Mouse (Mus musculus) E14TG2a.4 (cell line): Measurements from ENCODE around the gene Reg3a.
"Not testable (repeated sequence)": the region's sequence is repeated elsewhere in the genome, so short reads cannot be mapped to it uniquely, and the experiment has no call there.

Experiments
- H3K27me3 ChIP-seq: 2 replicates; pipeline ENCODE4 v1.6.1; 2014; ENCODE audit warnings: low read length, control low read depth; ENCODE audit not compliant: insufficient read depth
- H3K36me3 ChIP-seq: 2 replicates; pipeline ENCODE4 v1.6.1; 2014; ENCODE audit warnings: low read length, control low read depth; ENCODE audit not compliant: insufficient read depth
- H3K4me1 ChIP-seq: replicated peaks from 2 replicates; pipeline ENCODE4 v1.6.1; 2014; ENCODE audit warnings: low read depth, low read length, control low read depth
- H3K4me3 ChIP-seq: replicated peaks from 2 replicates; pipeline ENCODE4 v1.5.1; 2014; ENCODE audit warnings: mild to moderate bottlenecking, low read length
- H3K9me3 ChIP-seq: 2 replicates; pipeline ENCODE4 v1.6.1; 2014; ENCODE audit warnings: low read length, control low read depth
- CTCF ChIP-seq: conservative IDR thresholded peaks from 2 replicates; pipeline ENCODE4 v1.5.1; 2014; ENCODE audit warnings: low read length
- NANOG ChIP-seq: IDR thresholded peaks from 2 replicates; pipeline ENCODE4 v1.6.1; 2014; ENCODE audit warnings: borderline replicate concordance, low read length, mixed read lengths
- POU5F1 ChIP-seq: IDR thresholded peaks from 2 replicates; pipeline ENCODE4 v1.6.1; 2014; ENCODE audit warnings: low read length, borderline replicate concordance

The Reg3a gene

DNA sequence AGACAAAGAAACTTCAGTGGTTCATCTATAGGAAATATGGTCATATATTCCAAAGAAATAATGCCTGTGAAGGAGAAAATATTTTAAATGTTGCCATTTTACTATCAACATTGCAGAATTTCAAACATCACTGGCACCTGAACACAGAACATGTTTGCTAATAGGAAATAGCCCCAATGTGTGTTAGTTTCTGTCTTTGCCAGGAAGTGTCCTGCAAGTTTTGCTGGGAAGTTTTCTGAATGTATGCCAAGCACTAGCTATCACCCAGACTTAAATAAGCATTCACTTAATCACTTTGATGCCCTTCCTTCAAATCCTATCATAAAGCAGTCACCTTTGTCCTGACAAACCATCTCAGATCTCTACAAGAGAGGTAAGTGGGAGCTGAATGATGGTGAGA is at the start of gene Reg3a:
TSS of gene Reg3a (plus strand) at position 301 of the 400 bp plus-strand sequence.
- Histone ChIP-seq H3K9me3 (no peaks in the 10 kb centered on the region), H3K36me3 (no peaks in the 10 kb centered on the region), H3K4me3 (no peak within 1 kb of the TSS), H3K27me3 (no peaks in the 10 kb centered on the region), H3K4me1 (no peaks in the 10 kb centered on the region)
- TF ChIP-seq POU5F1 (no peak), CTCF (no peak), NANOG (no peak)

DNA sequence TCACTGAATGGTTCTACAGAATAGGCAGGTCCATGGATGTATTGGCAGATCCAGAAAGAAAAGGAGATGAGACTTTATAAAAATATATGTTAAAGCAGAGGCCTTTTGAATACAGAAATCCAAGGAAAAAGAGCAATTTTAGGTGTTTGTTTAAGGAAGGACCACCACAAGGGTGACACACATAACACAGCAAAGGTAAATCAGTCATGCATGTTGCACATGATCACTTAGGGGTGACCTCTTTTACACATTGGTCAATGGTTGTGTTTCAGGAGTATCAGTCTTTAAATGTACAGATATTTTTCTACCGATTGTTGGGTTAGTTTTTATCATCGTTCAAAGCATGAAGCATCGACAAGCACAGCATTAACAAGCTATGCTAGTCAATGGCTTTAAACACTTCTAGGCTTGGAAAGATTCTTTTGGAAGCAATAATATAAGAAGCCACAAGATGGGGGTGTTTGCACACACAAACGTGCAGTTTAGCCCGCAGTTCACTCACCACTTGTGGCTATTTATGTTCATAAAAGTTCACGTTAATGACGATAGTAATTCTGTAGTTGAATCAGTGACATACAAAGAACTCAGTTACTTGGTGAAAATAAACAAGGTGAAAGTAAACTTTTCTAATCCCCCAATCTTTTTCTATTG is 48.5 kb upstream of the Reg3a start:
- H3K9me3 ChIP-seq, result no peaks in the 10 kb centered on the region
- no peaks in the 10 kb centered on the region for H3K36me3 ChIP-seq
- H3K4me1 ChIP-seq, result no peaks in the 10 kb centered on the region
- no peaks in the 10 kb centered on the region for H3K27me3 ChIP-seq
- no peak overlapping the region for H3K4me3 ChIP-seq
- TF ChIP-seq POU5F1 (no peak), CTCF (peak; percentile 19), NANOG (no peak)

DNA sequence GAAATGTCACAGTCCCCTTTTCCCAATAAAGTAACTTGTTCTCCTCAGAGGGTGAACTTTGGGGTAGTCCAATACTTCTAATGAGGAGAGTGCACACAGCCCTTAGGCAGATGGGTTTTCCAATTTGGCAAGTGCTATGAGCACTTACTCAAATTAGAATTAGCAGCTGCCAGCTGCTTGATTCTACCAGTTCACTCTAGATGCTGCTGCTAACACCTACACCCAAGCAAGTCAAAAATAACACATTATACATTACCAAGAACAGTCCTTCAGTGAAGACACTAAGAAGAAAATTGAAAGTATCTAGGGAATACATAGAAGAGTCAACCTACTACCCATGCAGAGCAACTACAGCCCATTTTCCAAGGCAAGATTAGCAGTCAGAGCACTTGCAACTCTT is 40.2 kb upstream of the Reg3a start:
- TF ChIP-seq NANOG (no peak), CTCF (no peak), POU5F1 (no peak)
- no peaks in the 10 kb centered on the region for H3K27me3 ChIP-seq
- H3K4me1 ChIP-seq, result no peaks in the 10 kb centered on the region
- no peaks in the 10 kb centered on the region for H3K9me3 ChIP-seq
- no peak overlapping the region for H3K4me3 ChIP-seq
- no peaks in the 10 kb centered on the region for H3K36me3 ChIP-seq

DNA sequence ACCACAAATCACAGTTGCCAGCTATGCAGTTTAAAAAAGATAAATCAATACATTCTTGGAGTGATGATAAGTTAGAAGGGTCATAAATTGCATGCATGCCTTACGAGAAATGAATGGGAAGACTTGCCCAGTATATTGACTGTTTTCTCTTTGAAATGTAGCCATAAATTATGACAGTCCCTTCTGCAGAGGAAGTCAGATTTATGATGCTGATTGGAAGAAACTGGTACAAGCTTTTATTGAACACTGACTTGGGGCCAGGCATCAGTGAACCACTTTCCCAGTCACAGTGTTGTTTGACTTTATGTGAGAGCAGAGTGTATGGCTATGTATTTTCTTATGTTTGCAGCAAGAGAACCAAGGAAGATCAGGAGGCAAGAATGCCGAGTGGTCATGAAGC is 38.8 kb upstream of the Reg3a start:
- Histone ChIP-seq H3K4me1 (no peaks in the 10 kb centered on the region), H3K27me3 (no peaks in the 10 kb centered on the region), H3K4me3 (no peak overlapping the region), H3K36me3 (no peaks in the 10 kb centered on the region), H3K9me3 (no peaks in the 10 kb centered on the region)
- TF ChIP-seq NANOG, result no peak

GRCm38 (mm10) chr6:78361971-78362563 is 18.4 kb upstream of the Reg3a start:
- Histone ChIP-seq H3K4me1 (no peaks in the 10 kb centered on the region), H3K27me3 (no peaks in the 10 kb centered on the region), H3K9me3 (no peaks in the 10 kb centered on the region), H3K4me3 (no peak overlapping the region), H3K36me3 (no peaks in the 10 kb centered on the region)
- TF ChIP-seq CTCF (no peak), NANOG (no peak), POU5F1 (no peak)

GRCm38 (mm10) chr6:78370357-78370756 is 10.2 kb upstream of the Reg3a start, which contains the start of gene Reg3b:
Gene Reg3b (plus strand): TSS chr6:78370657.
- Histone ChIP-seq H3K27me3 (no peaks in the 10 kb centered on the region), H3K4me1 (no peaks in the 10 kb centered on the region), H3K4me3 (no peak within 1 kb of the TSS), H3K36me3 (no peaks in the 10 kb centered on the region), H3K9me3 (no peaks in the 10 kb centered on the region)
- TF ChIP-seq CTCF (no peak), NANOG (no peak), POU5F1 (no peak)

GRCm38 (mm10) chr6:78378765-78379164 is 1.7 kb upstream of the Reg3a start, which contains the start of gene Reg3d:
Gene Reg3d (minus strand): TSS chr6:78378865.
- Histone ChIP-seq H3K4me1 (no peaks in the 10 kb centered on the region), H3K36me3 (no peaks in the 10 kb centered on the region), H3K9me3 (no peaks in the 10 kb centered on the region), H3K4me3 (no peak within 1 kb of the TSS), H3K27me3 (no peaks in the 10 kb centered on the region)
- no peak for TF ChIP-seq NANOG
- no peak for TF ChIP-seq CTCF
- no peak for TF ChIP-seq POU5F1

GRCm38 (mm10) chr6:78385609-78386008 is 5.1 kb downstream of the Reg3a start:
- Histone ChIP-seq H3K36me3 (no peaks in the 10 kb centered on the region), H3K27me3 (no peaks in the 10 kb centered on the region), H3K4me1 (no peaks in the 10 kb centered on the region), H3K9me3 (no peaks in the 10 kb centered on the region), H3K4me3 (no peak overlapping the region)
- TF ChIP-seq NANOG (no peak), CTCF (no peak), POU5F1 (no peak)

DNA sequence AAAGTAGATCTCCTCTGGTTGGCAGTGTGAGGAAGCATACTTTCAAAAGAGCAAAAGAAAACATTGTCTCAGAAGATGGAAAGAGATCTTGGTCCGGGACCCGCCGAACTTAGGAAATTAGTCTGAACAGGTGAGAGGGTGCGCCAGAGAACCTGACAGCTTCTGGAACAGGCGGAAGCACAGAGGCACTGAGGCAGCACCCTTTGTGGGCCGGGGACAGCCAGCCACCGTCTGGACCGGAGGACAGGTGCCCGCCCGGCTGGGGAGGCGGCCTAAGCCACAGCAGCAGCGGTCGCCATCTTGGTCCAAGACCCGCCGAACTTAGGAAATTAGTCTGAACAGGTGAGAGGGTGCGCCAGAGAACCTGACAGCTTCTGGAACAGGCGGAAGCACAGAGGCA is 14.8 kb downstream of the Reg3a start, which contains the start of gene Reg2:
TSS of gene Reg2 (plus strand) at position 301 of the 400 bp plus-strand sequence.
- not testable (repeated sequence) for H3K4me3 ChIP-seq, H3K36me3 ChIP-seq, H3K4me1 ChIP-seq, H3K27me3 ChIP-seq, H3K9me3 ChIP-seq

GRCm38 (mm10) chr6:78422411-78422810 is 41.9 kb downstream of the Reg3a start, which contains the start of gene Reg1:
Gene Reg1 (plus strand): TSS chr6:78422711.
- H3K36me3 ChIP-seq, H3K27me3 ChIP-seq, H3K4me3 ChIP-seq: not testable (repeated sequence)

More at GRCm38 (mm10) chr6:78422411-78422810, 41.9 kb downstream of the Reg3a start, which contains the start of gene Reg1:
- not testable (repeated sequence) for H3K9me3 ChIP-seq, H3K4me1 ChIP-seq
